Mouse (Mus musculus) brain, embryonic 14.5 days (tissue): Measurements from ENCODE around the gene Reg4.

Experiments used
- CTCF ChIP-seq: fragments of 200-500 bp; IDR thresholded peaks from 2 replicates; pipeline ENCODE4 v1.5.1; 2012; ENCODE audit warnings: inconsistent platforms, mild to moderate bottlenecking, moderate library complexity, borderline replicate concordance; ENCODE audit not compliant: insufficient read depth, insufficient read length; ENCODE audit errors: extremely low read depth
- POLR2A ChIP-seq: fragments of 200-500 bp; IDR thresholded peaks from 2 replicates; pipeline ENCODE4 v1.6.1; 2012; ENCODE audit warnings: mild to moderate bottlenecking, inconsistent platforms, borderline replicate concordance; ENCODE audit not compliant: poor library complexity, insufficient read depth, insufficient read length, severe bottlenecking; ENCODE audit errors: extremely low read depth

GRCm38 (mm10) chr3:98260534-98260933 is 38.6 kb downstream of the Reg4 start:
- no peak for TF ChIP-seq POLR2A
- TF ChIP-seq CTCF: no peak
